Mouse (Mus musculus): ENCODE data around the gene Rsg1. TPM values are rescaled to one million over a fixed set of nuclear protein-coding genes. Genes with fewer than 3 reads are reported as not detected.

The Rsg1 gene
- polyA plus RNA-seq, 1 experiment from 2014 or later = 8.9 TPM

GRCm38 (mm10) chr4:141183932-141184331, 29.8 kb upstream of the Rsg1 start:
- Histone ChIP-seq H3K27me3 (replicated peaks; ENCODE audit: control insufficient read depth, insufficient read depth, low read length) (no peaks in the 10 kb centered on the region), H3K4me3 (ENCODE audit: low read length) (no peak overlapping the region), H3K9me3 (ENCODE audit: control insufficient read depth, low read length) (no peaks in the 10 kb centered on the region), H3K4me1 (ENCODE audit: control insufficient read depth, insufficient read depth, low read depth, low read length) (peaks cover 4% of the 10 kb centered on the region; the same call in 1 of the 2 replicates), H3K4me2 (ENCODE audit: low read length) (no peak overlapping the region), H3K27ac (ENCODE audit: low read depth, low read length) (no peak overlapping the region), H3K9ac (ENCODE audit: low read depth, low read length) (no peak overlapping the region), H3K36me3 (ENCODE audit: control insufficient read depth, insufficient read depth, low read length) (no peaks in the 10 kb centered on the region; the same call in 1 of the 2 replicates)
- ATAC-seq = no peak
- 91% methylated on average over 2 of the region's 2 CpGs for WGBS

DNA sequence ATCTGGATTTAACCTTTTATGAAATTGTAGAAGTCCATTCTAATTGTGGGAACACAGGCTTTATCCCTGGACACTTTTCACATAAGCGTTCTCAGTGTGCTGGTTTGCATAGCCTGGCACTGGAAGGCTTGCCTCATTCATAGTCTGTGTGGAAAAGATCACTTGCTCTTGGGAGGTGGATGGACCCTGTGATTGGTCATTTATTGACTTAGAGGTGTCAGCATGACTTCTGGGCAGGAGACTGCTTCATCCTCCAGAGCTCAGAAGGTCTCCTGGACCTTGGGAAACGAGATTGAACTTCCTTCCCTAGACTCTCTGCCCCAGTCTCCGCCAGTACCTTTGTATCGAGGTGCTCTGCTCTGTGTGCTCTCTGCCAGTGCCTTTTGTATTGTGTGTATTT, 29.3 kb upstream of the Rsg1 start:
- no peaks in the 10 kb centered on the region; the same call in 1 of the 2 replicates for H3K36me3 ChIP-seq (ENCODE audit: control insufficient read depth, insufficient read depth, low read length)
- no peak overlapping the region for H3K4me3 ChIP-seq (ENCODE audit: low read length)
- no peaks in the 10 kb centered on the region for H3K27me3 ChIP-seq (replicated peaks; ENCODE audit: control insufficient read depth, insufficient read depth, low read length)
- ATAC-seq = no peak
- H3K9ac ChIP-seq (ENCODE audit: low read depth, low read length) = no peak overlapping the region
- no peaks in the 10 kb centered on the region for H3K9me3 ChIP-seq (ENCODE audit: control insufficient read depth, low read length)
- peaks cover 4% of the 10 kb centered on the region; the same call in 1 of the 2 replicates for H3K4me1 ChIP-seq (ENCODE audit: control insufficient read depth, insufficient read depth, low read depth, low read length)
- 93% methylated on average over 4 of the region's 4 CpGs for WGBS
- H3K4me2 ChIP-seq (ENCODE audit: low read length) = no peak overlapping the region
- H3K27ac ChIP-seq (ENCODE audit: low read depth, low read length) = no peak overlapping the region

- no peak overlapping the region for H3K4me3 ChIP-seq (ENCODE audit: low read length)
- H3K4me2 ChIP-seq (ENCODE audit: low read length) = no peak overlapping the region
- 77% methylated on average over 9 of the region's 9 CpGs for WGBS
- no peaks in the 10 kb centered on the region for H3K27me3 ChIP-seq (replicated peaks; ENCODE audit: control insufficient read depth, insufficient read depth, low read length)
- ATAC-seq = no peak
- H3K9me3 ChIP-seq (ENCODE audit: control insufficient read depth, low read length) = no peaks in the 10 kb centered on the region
- H3K27ac ChIP-seq (ENCODE audit: low read depth, low read length) = 0 out of 2 replicates have a peak overlapping the region, but pooled peaks have one; percentile 10
- H3K36me3 ChIP-seq (ENCODE audit: control insufficient read depth, insufficient read depth, low read length) = peaks cover 5% of the 10 kb centered on the region; the same call in 1 of the 2 replicates
- H3K9ac ChIP-seq (ENCODE audit: low read depth, low read length) = no peak overlapping the region
- H3K4me1 ChIP-seq (ENCODE audit: control insufficient read depth, insufficient read depth, low read depth, low read length) = peaks cover 4% of the 10 kb centered on the region; the same call in 1 of the 2 replicates
Measured at GRCm38 (mm10) chr4:141186923-141187836, 26.6 kb upstream of the Rsg1 start.

DNA sequence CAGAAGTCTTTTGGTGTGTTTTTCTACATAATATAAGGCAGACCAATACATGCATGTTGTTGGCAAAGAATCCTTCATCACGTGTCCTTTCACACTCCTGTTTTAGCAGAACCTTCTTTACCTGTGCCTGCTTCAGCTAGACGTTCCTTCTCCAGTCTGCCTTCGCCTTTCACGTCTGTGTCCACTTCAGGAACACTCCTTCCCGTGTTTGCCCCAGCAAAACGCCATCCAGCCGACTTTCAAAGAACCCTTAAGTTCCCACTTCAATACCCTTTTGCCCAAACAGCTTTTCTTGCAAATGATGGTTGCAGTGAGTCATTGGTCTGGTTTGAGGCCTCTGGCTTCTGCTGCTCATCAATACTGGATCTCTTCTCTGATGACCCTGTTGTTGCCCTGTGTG, 22.5 kb upstream of the Rsg1 start:
- Histone ChIP-seq H3K4me3 (ENCODE audit: low read length) (no peak overlapping the region), H3K36me3 (ENCODE audit: control insufficient read depth, insufficient read depth, low read length) (peaks cover 14% of the 10 kb centered on the region), H3K27ac (ENCODE audit: low read depth, low read length) (no peak overlapping the region), H3K4me2 (ENCODE audit: low read length) (no peak overlapping the region), H3K9ac (ENCODE audit: low read depth, low read length) (no peak overlapping the region), H3K9me3 (ENCODE audit: control insufficient read depth, low read length) (no peaks in the 10 kb centered on the region), H3K4me1 (ENCODE audit: control insufficient read depth, insufficient read depth, low read depth, low read length) (peaks cover 4% of the 10 kb centered on the region; the same call in 1 of the 2 replicates), H3K27me3 (replicated peaks; ENCODE audit: control insufficient read depth, insufficient read depth, low read length) (no peaks in the 10 kb centered on the region)
- ATAC-seq = no peak
- 93% methylated on average over 7 of the region's 7 CpGs for WGBS

DNA sequence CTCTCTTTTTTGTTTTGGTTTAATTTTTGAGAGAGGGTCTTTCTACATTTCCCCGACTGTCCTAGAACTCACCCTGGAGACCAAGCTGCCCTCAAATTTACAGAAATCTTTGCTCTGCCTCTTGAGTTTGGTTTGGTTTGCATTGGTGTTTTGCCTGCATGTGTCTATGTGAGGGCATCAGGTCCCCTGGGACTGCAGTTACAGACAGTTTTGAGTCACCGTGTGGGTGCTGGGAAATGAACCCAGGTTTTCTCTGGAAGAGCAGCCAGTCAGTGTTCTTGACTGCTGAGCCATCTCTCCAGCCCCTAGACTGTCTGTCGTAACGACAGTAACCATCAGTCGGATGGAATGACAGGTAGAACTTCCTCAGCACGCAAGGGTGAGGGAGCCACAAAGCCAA, 19.2 kb upstream of the Rsg1 start:
- no peaks in the 10 kb centered on the region for H3K27me3 ChIP-seq (replicated peaks; ENCODE audit: control insufficient read depth, insufficient read depth, low read length)
- H3K36me3 ChIP-seq (ENCODE audit: control insufficient read depth, insufficient read depth, low read length) = peaks cover 32% of the 10 kb centered on the region
- 95% methylated on average over 6 of the region's 6 CpGs for WGBS
- no peak overlapping the region for H3K4me2 ChIP-seq (ENCODE audit: low read length)
- no peak overlapping the region for H3K4me3 ChIP-seq (ENCODE audit: low read length)
- H3K27ac ChIP-seq (ENCODE audit: low read depth, low read length) = no peak overlapping the region
- no peaks in the 10 kb centered on the region for H3K4me1 ChIP-seq (ENCODE audit: control insufficient read depth, insufficient read depth, low read depth, low read length)
- H3K9me3 ChIP-seq (ENCODE audit: control insufficient read depth, low read length) = no peaks in the 10 kb centered on the region
- no peak for ATAC-seq
- no peak overlapping the region for H3K9ac ChIP-seq (ENCODE audit: low read depth, low read length)

GRCm38 (mm10) chr4:141196981-141197685, 16.6 kb upstream of the Rsg1 start:
- H3K27me3 ChIP-seq (replicated peaks; ENCODE audit: control insufficient read depth, insufficient read depth, low read length) = no peaks in the 10 kb centered on the region
- no peak overlapping the region for H3K9ac ChIP-seq (ENCODE audit: low read depth, low read length)
- no peak overlapping the region for H3K27ac ChIP-seq (ENCODE audit: low read depth, low read length)
- no peaks in the 10 kb centered on the region for H3K9me3 ChIP-seq (ENCODE audit: control insufficient read depth, low read length)
- no peak for ATAC-seq
- no peak overlapping the region for H3K4me3 ChIP-seq (ENCODE audit: low read length)
- H3K36me3 ChIP-seq (ENCODE audit: control insufficient read depth, insufficient read depth, low read length) = peaks cover 30% of the 10 kb centered on the region
- WGBS = 97% methylated on average over 13 of the region's 13 CpGs
- H3K4me2 ChIP-seq (ENCODE audit: low read length) = no peak overlapping the region
- no peaks in the 10 kb centered on the region for H3K4me1 ChIP-seq (ENCODE audit: control insufficient read depth, insufficient read depth, low read depth, low read length)

- no peaks in the 10 kb centered on the region for H3K4me1 ChIP-seq (ENCODE audit: control insufficient read depth, insufficient read depth, low read depth, low read length)
- 87% methylated on average over 13 of the region's 13 CpGs for WGBS
- no peaks in the 10 kb centered on the region for H3K27me3 ChIP-seq (replicated peaks; ENCODE audit: control insufficient read depth, insufficient read depth, low read length)
- no peak overlapping the region for H3K27ac ChIP-seq (ENCODE audit: low read depth, low read length)
- no peak for ATAC-seq
- H3K4me3 ChIP-seq (ENCODE audit: low read length) = no peak overlapping the region
- H3K9ac ChIP-seq (ENCODE audit: low read depth, low read length) = no peak overlapping the region
- peaks cover 30% of the 10 kb centered on the region for H3K36me3 ChIP-seq (ENCODE audit: control insufficient read depth, insufficient read depth, low read length)
- no peaks in the 10 kb centered on the region for H3K9me3 ChIP-seq (ENCODE audit: control insufficient read depth, low read length)
- H3K4me2 ChIP-seq (ENCODE audit: low read length) = no peak overlapping the region
Measured at GRCm38 (mm10) chr4:141197686-141198035, 16.1 kb upstream of the Rsg1 start.

DNA sequence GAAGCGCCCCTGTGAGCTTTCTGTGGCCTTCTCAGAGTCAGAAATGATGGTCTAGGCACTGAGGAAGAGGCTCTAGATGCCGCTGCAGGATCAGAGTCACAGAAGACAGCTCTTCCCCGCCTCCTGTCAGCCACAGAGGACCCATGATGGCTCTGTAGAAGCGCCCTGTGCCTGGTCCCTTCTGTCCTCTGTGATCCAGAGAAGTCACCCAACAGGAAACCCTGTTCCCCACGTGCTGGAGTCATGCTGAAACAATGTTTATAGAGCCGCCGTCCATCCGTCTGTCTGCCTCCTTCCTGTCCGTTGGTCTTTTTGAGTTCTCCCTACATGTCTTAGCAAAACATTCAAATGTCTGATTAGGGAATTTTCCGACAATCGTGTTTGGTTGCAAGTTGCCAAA, 12.8 kb upstream of the Rsg1 start:
- 82% methylated on average over 11 of the region's 11 CpGs for WGBS
- no peak overlapping the region for H3K27ac ChIP-seq (ENCODE audit: low read depth, low read length)
- no peak overlapping the region for H3K9ac ChIP-seq (ENCODE audit: low read depth, low read length)
- no peak overlapping the region for H3K4me3 ChIP-seq (ENCODE audit: low read length)
- no peaks in the 10 kb centered on the region for H3K9me3 ChIP-seq (ENCODE audit: control insufficient read depth, low read length)
- no peak overlapping the region for H3K4me2 ChIP-seq (ENCODE audit: low read length)
- no peaks in the 10 kb centered on the region for H3K27me3 ChIP-seq (replicated peaks; ENCODE audit: control insufficient read depth, insufficient read depth, low read length)
- H3K4me1 ChIP-seq (ENCODE audit: control insufficient read depth, insufficient read depth, low read depth, low read length) = no peaks in the 10 kb centered on the region
- no peak for ATAC-seq
- peaks cover 21% of the 10 kb centered on the region for H3K36me3 ChIP-seq (ENCODE audit: control insufficient read depth, insufficient read depth, low read length)

DNA sequence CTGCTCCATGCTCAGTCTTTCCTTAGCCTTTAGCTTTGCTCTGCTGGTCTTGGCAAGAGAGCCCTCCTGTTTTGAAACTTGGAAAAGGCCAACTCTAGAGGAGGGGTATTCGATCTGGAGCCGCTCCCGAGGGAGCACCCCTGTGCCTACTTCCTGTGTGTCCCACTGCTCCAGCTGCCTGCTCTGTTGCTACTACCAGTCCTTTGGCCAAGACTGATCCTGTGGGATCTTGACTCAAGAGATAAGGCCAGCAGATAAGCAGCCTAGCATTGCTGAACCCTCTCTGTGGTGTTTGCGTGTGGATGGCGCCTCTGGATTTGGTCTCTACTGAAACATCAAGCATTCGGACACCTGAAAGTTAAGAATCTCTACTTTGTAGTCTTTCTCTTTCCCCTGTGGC, 11.6 kb upstream of the Rsg1 start:
- H3K4me1 ChIP-seq (ENCODE audit: control insufficient read depth, insufficient read depth, low read depth, low read length) = no peaks in the 10 kb centered on the region
- no peak overlapping the region for H3K4me2 ChIP-seq (ENCODE audit: low read length)
- H3K36me3 ChIP-seq (ENCODE audit: control insufficient read depth, insufficient read depth, low read length) = peaks cover 13% of the 10 kb centered on the region
- no peaks in the 10 kb centered on the region for H3K9me3 ChIP-seq (ENCODE audit: control insufficient read depth, low read length)
- no peaks in the 10 kb centered on the region for H3K27me3 ChIP-seq (replicated peaks; ENCODE audit: control insufficient read depth, insufficient read depth, low read length)
- no peak overlapping the region for H3K9ac ChIP-seq (ENCODE audit: low read depth, low read length)
- H3K4me3 ChIP-seq (ENCODE audit: low read length) = no peak overlapping the region
- no peak overlapping the region for H3K27ac ChIP-seq (ENCODE audit: low read depth, low read length)
- ATAC-seq = no peak
- 95% methylated on average over 6 of the region's 6 CpGs for WGBS

Data from hindbrain, embryonic 16.5 days (tissue).